Mouse (Mus musculus): ENCODE measurements around the gene Eif2b2.

Eif2b2 gene

DNA sequence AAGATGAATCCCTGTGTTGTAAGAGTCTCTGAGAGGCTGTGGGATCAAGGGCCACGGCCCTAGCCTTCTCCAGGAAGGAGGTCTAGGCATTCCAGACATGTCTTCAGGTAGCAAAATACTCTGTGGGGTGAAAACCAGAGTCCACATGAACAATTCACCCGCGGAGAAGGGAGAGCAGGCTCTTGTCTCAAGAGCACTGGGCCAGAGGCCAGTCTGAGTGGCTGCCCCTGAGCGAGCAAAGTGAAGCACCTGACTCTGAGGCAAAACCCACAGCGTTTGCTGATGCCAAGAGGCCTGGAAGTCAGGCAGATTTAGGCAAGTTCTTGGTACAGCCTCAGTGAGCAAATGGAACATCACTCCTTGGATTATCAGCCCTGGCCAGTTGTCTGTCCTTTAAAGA lies 35.2 kb upstream of the Eif2b2 start:
- H3K36me3 ChIP-seq (ENCODE audit: control insufficient read depth, insufficient read depth, low read length, poor library complexity, severe bottlenecking): no peaks in the 10 kb centered on the region
- H3K27me3 ChIP-seq (ENCODE audit: control insufficient read depth, insufficient read depth, low read length, poor library complexity, severe bottlenecking): no peaks in the 10 kb centered on the region
- DNase-seq (ENCODE audit: low read depth, low spot score): no peak

GRCm38 (mm10) chr12:85185810-85186209 lies 33.5 kb upstream of the Eif2b2 start:
- H3K27me3 ChIP-seq (ENCODE audit: control insufficient read depth, insufficient read depth, low read length, poor library complexity, severe bottlenecking): no peaks in the 10 kb centered on the region
- H3K36me3 ChIP-seq (ENCODE audit: control insufficient read depth, insufficient read depth, low read length, poor library complexity, severe bottlenecking): no peaks in the 10 kb centered on the region
- no peak for DNase-seq (ENCODE audit: low read depth, low spot score)

GRCm38 (mm10) chr12:85186361-85186760 lies 32.9 kb upstream of the Eif2b2 start:
- no peaks in the 10 kb centered on the region for H3K27me3 ChIP-seq (ENCODE audit: control insufficient read depth, insufficient read depth, low read length, poor library complexity, severe bottlenecking)
- no peaks in the 10 kb centered on the region for H3K36me3 ChIP-seq (ENCODE audit: control insufficient read depth, insufficient read depth, low read length, poor library complexity, severe bottlenecking)
- no peak for DNase-seq (ENCODE audit: low read depth, low spot score)

- no peak for DNase-seq (ENCODE audit: low read depth, low spot score)
- no peaks in the 10 kb centered on the region for H3K27me3 ChIP-seq (ENCODE audit: control insufficient read depth, insufficient read depth, low read length, poor library complexity, severe bottlenecking)
Measured at GRCm38 (mm10) chr12:85190290-85190689, 29.0 kb upstream of the Eif2b2 start.

DNA sequence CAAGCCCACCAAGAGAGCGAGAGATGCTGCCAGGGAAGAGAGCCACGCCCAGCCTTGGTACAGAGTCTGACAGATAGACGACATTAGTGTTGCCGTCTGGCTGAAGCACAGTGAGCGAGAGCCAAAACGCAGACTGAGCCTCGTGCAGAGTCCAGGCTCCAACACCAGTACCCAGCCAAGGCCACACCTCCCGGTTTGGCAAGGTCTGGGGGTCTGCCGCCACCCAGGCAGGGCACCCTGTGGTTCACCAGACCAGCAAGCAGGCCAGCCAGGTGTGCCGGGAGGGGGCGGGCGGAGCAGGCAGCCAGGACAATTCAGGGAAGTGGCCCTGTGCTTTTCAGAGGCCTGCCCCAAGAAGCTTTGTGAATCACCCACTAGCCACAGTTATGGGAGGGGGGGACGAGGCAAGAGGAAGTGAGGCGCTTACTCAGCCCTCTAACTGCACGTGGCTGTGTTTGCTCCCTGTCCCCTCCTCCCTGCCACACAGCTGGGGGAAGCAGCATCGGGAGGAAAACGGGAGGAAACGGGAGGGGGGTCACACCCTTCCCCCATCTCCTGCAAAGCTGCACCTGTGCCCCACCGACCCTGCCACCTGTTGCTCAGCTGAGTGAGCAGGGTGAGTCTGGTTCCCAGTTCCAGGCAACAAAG lies 26.7 kb upstream of the Eif2b2 start:
- H3K36me3 ChIP-seq (ENCODE audit: control insufficient read depth, insufficient read depth, low read length, poor library complexity, severe bottlenecking): no peaks in the 10 kb centered on the region
- H3K27me3 ChIP-seq (ENCODE audit: control insufficient read depth, insufficient read depth, low read length, poor library complexity, severe bottlenecking): no peaks in the 10 kb centered on the region
- DNase-seq (ENCODE audit: low read depth, low spot score): peak; percentile 53

More at GRCm38 (mm10) chr12:85190290-85190689, 29.0 kb upstream of the Eif2b2 start:
- no peaks in the 10 kb centered on the region for H3K36me3 ChIP-seq (ENCODE audit: control insufficient read depth, insufficient read depth, low read length, poor library complexity, severe bottlenecking)

- DNase-seq (ENCODE audit: low read depth, low spot score): no peak
- H3K36me3 ChIP-seq (ENCODE audit: control insufficient read depth, insufficient read depth, low read length, poor library complexity, severe bottlenecking): no peaks in the 10 kb centered on the region
- H3K27me3 ChIP-seq (ENCODE audit: control insufficient read depth, insufficient read depth, low read length, poor library complexity, severe bottlenecking): no peaks in the 10 kb centered on the region
Measured at GRCm38 (mm10) chr12:85193146-85193545, 26.1 kb upstream of the Eif2b2 start.

GRCm38 (mm10) chr12:85193923-85194622 lies 25.2 kb upstream of the Eif2b2 start:
- H3K36me3 ChIP-seq (ENCODE audit: control insufficient read depth, insufficient read depth, low read length, poor library complexity, severe bottlenecking): no peaks in the 10 kb centered on the region
- H3K27me3 ChIP-seq (ENCODE audit: control insufficient read depth, insufficient read depth, low read length, poor library complexity, severe bottlenecking): no peaks in the 10 kb centered on the region
- DNase-seq (ENCODE audit: low read depth, low spot score): no peak

- H3K36me3 ChIP-seq (ENCODE audit: control insufficient read depth, insufficient read depth, low read length, poor library complexity, severe bottlenecking): no peaks in the 10 kb centered on the region
- DNase-seq (ENCODE audit: low read depth, low spot score): no peak
- no peaks in the 10 kb centered on the region for H3K27me3 ChIP-seq (ENCODE audit: control insufficient read depth, insufficient read depth, low read length, poor library complexity, severe bottlenecking)
Measured at GRCm38 (mm10) chr12:85194623-85195018, 24.7 kb upstream of the Eif2b2 start.

- DNase-seq (ENCODE audit: low read depth, low spot score): no peak
- no peaks in the 10 kb centered on the region for H3K27me3 ChIP-seq (ENCODE audit: control insufficient read depth, insufficient read depth, low read length, poor library complexity, severe bottlenecking)
- H3K36me3 ChIP-seq (ENCODE audit: control insufficient read depth, insufficient read depth, low read length, poor library complexity, severe bottlenecking): no peaks in the 10 kb centered on the region
Measured at GRCm38 (mm10) chr12:85195086-85195485, 24.2 kb upstream of the Eif2b2 start.

- no peaks in the 10 kb centered on the region for H3K36me3 ChIP-seq (ENCODE audit: control insufficient read depth, insufficient read depth, low read length, poor library complexity, severe bottlenecking)
- no peak for DNase-seq (ENCODE audit: low read depth, low spot score)
- no peaks in the 10 kb centered on the region for H3K27me3 ChIP-seq (ENCODE audit: control insufficient read depth, insufficient read depth, low read length, poor library complexity, severe bottlenecking)
Measured at GRCm38 (mm10) chr12:85196191-85196590, 23.1 kb upstream of the Eif2b2 start.

DNA sequence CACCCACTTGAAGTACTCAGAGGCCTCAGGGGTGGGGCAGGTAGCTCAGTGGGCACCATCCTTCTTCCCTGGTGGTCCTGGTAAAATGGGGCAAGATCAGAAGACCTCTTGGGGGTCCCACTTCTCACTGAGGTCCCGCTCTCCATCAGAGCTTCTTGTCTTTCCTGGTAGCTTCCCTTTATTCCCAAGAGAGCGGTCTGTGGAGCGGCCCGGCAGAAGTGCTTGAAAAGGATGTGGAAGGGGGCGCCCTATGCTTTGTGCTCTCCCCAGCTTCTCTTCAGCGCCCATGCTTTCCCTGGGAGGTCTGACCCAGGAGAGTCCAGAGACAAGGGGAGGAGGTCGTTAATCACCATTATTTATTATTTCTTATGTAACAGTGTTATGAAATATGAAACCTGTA lies 21.9 kb upstream of the Eif2b2 start:
- Histone ChIP-seq H3K36me3 (ENCODE audit: control insufficient read depth, insufficient read depth, low read length, poor library complexity, severe bottlenecking) (no peaks in the 10 kb centered on the region), H3K27me3 (ENCODE audit: control insufficient read depth, insufficient read depth, low read length, poor library complexity, severe bottlenecking) (no peaks in the 10 kb centered on the region)
- DNase-seq (ENCODE audit: low read depth, low spot score): no peak

DNA sequence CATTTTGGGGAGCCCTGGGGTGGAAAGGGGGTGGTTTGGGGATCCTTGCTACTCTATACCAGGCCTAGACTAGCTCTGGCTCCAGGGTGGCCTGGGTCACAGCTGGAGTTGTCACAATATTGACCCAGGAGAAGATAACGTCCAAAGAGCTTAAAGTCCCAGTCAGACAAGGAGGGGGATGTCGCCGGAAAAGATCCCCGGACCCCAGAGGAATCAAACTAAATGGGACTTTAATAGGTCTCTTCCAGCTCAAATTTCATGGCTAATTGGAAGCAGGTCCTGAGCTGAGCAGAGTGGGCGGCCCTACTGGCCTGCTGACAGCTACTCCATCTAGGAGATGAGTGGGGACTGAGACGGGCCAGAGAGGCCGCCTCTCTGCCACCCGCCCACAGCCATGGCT lies 21.3 kb upstream of the Eif2b2 start:
- DNase-seq (ENCODE audit: low read depth, low spot score): no peak
- Histone ChIP-seq H3K27me3 (ENCODE audit: control insufficient read depth, insufficient read depth, low read length, poor library complexity, severe bottlenecking) (no peaks in the 10 kb centered on the region), H3K36me3 (ENCODE audit: control insufficient read depth, insufficient read depth, low read length, poor library complexity, severe bottlenecking) (no peaks in the 10 kb centered on the region)

DNA sequence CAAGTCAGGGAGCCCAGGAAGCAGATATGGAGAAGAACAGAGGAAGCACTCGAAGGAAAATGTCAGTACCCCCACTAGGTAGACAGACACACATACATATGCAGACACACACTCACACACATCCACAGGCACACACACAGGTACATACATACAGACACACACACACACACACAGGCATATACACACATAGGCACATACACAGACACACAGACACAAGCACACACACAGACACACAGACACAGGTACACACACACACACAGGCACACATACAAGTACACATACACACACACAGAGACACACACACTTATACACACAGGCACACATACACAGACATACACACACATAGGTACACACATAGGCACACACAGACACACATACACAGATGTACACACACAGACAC lies 19.3 kb upstream of the Eif2b2 start:
- no peaks in the 10 kb centered on the region for H3K36me3 ChIP-seq (ENCODE audit: control insufficient read depth, insufficient read depth, low read length, poor library complexity, severe bottlenecking)
- H3K27me3 ChIP-seq (ENCODE audit: control insufficient read depth, insufficient read depth, low read length, poor library complexity, severe bottlenecking): no peaks in the 10 kb centered on the region
- DNase-seq (ENCODE audit: low read depth, low spot score): no peak

DNA sequence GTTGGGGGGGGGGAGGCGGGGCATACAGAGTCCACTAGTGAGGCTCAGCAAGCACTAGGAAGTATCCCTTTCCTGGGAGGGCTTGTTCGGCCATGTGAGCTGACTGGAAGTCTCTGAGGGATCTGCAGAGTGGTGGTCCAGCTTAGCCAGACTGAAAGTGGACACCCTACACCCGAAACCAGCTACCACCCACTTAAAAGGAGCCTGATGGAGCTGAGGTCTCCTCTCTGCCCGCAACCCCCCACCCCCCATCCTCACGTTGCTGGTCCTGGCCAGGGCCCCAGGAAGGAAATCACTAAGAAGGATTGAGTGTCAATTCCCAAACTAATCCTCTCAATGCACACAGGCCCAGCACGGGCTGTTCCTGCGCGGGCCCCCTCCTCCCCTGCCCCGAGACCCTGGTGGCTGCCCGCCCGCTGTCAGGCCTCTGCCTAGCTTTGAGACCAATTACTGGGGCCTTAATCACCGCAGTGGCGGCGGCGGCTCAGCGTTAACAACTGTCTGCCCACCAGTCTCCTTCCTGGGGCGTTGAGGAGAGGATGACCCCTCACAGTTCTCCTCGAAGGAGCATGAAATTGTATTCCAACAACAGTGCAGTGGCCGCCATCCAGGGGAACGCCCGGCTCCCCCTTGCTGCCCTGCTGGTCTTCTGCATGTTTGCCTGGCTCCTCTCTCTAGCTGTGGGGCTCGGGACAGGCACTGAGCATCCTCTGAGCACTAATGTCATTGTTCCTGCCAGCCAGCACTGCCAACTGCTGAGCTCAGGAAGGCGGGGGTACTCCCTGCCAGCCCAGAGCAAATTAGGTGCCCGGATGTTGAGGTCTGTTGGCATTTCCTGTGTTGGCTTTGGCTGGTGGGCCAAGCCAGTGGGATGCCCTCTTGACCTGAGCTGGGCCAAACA lies 18.1 kb upstream of the Eif2b2 start:
- Histone ChIP-seq H3K27me3 (ENCODE audit: control insufficient read depth, insufficient read depth, low read length, poor library complexity, severe bottlenecking) (no peaks in the 10 kb centered on the region), H3K36me3 (ENCODE audit: control insufficient read depth, insufficient read depth, low read length, poor library complexity, severe bottlenecking) (no peaks in the 10 kb centered on the region)
- DNase-seq (ENCODE audit: low read depth, low spot score): no peak

GRCm38 (mm10) chr12:85201830-85202147 lies 17.5 kb upstream of the Eif2b2 start:
- H3K27me3 ChIP-seq (ENCODE audit: control insufficient read depth, insufficient read depth, low read length, poor library complexity, severe bottlenecking): no peaks in the 10 kb centered on the region

More at GRCm38 (mm10) chr12:85201830-85202147, 17.5 kb upstream of the Eif2b2 start:
- DNase-seq (ENCODE audit: low read depth, low spot score): no peak
- H3K36me3 ChIP-seq (ENCODE audit: control insufficient read depth, insufficient read depth, low read length, poor library complexity, severe bottlenecking): no peaks in the 10 kb centered on the region
